Mouse (Mus musculus): ENCODE data around the gene Ccdc54.

DNA sequence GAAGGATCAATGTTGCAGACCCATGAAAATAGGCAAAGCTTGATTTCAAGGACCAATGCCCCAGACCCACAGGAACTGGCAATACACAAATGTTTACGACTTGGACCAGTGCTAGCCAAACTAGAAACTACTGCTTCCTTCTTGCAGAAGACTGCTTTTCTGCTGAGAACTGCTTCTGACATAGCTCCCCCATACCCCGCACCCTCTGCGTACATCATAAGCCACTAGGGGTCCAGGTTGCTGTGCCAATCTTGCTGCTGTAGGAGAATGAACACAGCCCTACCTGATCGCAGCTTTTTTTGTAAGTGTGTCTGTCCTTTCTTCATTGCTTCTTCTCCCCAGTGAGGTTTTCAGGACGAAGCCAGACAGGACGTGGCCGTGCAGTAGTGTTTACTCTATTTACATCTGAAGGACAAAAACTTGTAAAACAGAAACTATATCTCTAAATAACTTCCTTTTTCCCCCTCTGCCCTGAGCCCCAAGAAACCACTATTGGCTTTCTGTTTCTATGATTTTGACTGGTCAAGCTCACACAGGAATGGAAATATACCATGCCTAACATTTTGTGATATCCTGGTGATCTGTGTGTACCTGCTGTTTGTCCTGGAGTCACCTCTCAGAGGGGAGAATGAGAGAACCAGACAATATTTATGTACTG lies 39.0 kb downstream of the Ccdc54 start:
- no peak for TF ChIP-seq NELFE (IDR thresholded peaks at IDR 0.05; ENCODE audit: low read depth, low read length)
- TF ChIP-seq CHD2 (IDR thresholded peaks at IDR 0.05; ENCODE audit: low read length), result peak; percentile 24; the same call in 1 of the 2 replicates
- no peak for TF ChIP-seq USF2 (conservative IDR thresholded peaks at IDR 0.05; ENCODE audit: low read depth, low read length)
- peak; percentile 54; the same call in 1 of the 2 replicates for TF ChIP-seq EP300 (IDR thresholded peaks at IDR 0.05; ENCODE audit: low read length)
- no peak for TF ChIP-seq TCF12 (IDR thresholded peaks at IDR 0.05; ENCODE audit: low read depth, low read length)
- no peak for TF ChIP-seq E2F4 (IDR thresholded peaks at IDR 0.05; ENCODE audit: insufficient replicate concordance, low read depth, low read length)
- TF ChIP-seq USF1 (IDR thresholded peaks at IDR 0.05; ENCODE audit: low read depth, low read length), result no peak
- TF ChIP-seq POLR2A (IDR thresholded peaks at IDR 0.05; ENCODE audit: low read depth, low read length), result no peak
- 0 out of 2 replicates have a peak, but pooled peaks have one; percentile 36 for TF ChIP-seq MAFK (IDR thresholded peaks at IDR 0.05; ENCODE audit: insufficient replicate concordance, low read length)
- no peak for TF ChIP-seq NRF1 (IDR thresholded peaks at IDR 0.05; ENCODE audit: low read depth, low read length)

Data from CH12.LX (cell line).